Mouse (Mus musculus): ENCODE data around the gene Dnmbp. TPM values are rescaled to one million over a fixed set of nuclear protein-coding genes. Genes with fewer than 3 reads are reported as not detected.
"Not testable (repeated sequence)": the region's sequence is repeated elsewhere in the genome, so short reads cannot be mapped to it uniquely, and the experiment has no call there.

Dnmbp gene
- polyA plus RNA-seq, 1 experiment from 2014 or later: 14.8 TPM

DNA sequence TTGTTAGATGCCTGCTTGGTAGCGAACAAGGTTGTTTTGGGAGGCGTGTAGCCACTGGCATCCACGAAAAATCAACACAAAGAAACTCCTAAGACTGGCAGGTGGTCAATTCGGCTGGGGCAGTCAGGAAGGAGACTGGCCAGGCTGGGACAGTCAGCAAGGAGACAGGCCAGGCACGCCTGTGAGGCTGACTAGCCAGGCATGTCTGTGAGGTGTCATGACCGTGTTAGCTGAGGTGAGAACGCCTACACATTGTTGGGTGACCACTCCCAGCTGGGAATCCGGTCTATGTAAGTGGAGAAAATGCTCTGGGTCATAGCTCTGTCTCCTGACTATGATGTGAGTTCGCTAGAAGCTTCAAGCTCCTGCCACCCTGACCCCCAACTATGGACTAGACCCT lies 22.8 kb upstream of the Dnmbp start:
- no peak overlapping the region for H3K27ac ChIP-seq
- no peak for ATAC-seq (ENCODE audit: low FRiP score, low read depth)
- H3K4me1 ChIP-seq: no peaks in the 10 kb centered on the region
- H3K27me3 ChIP-seq (replicated peaks): no peaks in the 10 kb centered on the region
- WGBS: 68% methylated on average over 9 of the region's 9 CpGs
- no peak overlapping the region for H3K9ac ChIP-seq
- no peaks in the 10 kb centered on the region for H3K36me3 ChIP-seq
- H3K9me3 ChIP-seq: no peaks in the 10 kb centered on the region
- H3K4me3 ChIP-seq: no peak overlapping the region
- no peak overlapping the region for H3K4me2 ChIP-seq (replicated peaks)

DNA sequence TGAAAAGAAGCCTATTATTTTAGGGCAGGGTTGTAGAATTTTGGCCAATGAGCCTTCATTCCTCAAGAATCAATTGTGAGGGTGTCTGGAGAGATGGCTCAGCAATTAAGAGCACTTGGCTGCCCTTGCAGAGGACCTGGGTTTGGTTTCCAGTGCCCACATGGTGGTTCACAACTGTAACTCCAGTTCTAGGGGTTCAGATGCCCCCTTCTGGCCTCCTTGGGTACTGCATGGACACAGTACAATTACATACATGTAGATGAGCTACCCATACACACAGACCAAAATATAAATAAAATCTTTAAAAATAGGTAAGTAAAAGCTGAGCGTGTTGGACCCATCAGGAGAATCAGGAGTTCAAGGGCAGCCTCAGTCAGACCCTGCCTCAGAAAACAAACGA lies 21.2 kb upstream of the Dnmbp start:
- 85% methylated on average over 2 of the region's 2 CpGs for WGBS
- no peaks in the 10 kb centered on the region for H3K9me3 ChIP-seq
- ATAC-seq (ENCODE audit: low FRiP score, low read depth): no peak
- no peaks in the 10 kb centered on the region for H3K36me3 ChIP-seq
- no peak overlapping the region for H3K4me3 ChIP-seq
- no peak overlapping the region for H3K27ac ChIP-seq
- no peak overlapping the region for H3K9ac ChIP-seq
- H3K4me2 ChIP-seq (replicated peaks): no peak overlapping the region
- H3K4me1 ChIP-seq: no peaks in the 10 kb centered on the region
- no peaks in the 10 kb centered on the region for H3K27me3 ChIP-seq (replicated peaks)

DNA sequence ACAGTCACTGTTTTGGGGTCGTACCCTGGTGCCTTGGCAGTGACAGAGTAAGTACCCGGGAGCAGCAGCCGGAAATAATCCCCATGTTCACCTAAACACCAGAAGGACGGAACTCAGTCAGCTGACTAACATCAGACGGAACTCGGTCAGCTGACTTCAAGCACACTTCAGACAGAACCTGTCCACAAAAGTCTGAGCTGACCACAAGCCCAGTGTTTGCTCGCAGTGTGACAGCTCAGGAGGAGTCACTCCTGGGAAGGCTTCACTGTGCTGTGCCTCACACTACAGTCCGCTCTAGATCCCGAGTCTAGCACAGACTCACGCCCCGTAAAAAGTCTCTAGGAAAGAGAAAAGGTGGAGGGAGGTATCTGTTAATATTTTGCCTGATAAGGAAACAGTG lies 20.0 kb upstream of the Dnmbp start:
- no peak overlapping the region for H3K9ac ChIP-seq
- H3K4me2 ChIP-seq (replicated peaks): no peak overlapping the region
- no peaks in the 10 kb centered on the region for H3K9me3 ChIP-seq
- no peaks in the 10 kb centered on the region for H3K4me1 ChIP-seq
- WGBS: 87% methylated on average over 11 of the region's 11 CpGs
- no peaks in the 10 kb centered on the region for H3K27me3 ChIP-seq (replicated peaks)
- no peaks in the 10 kb centered on the region for H3K36me3 ChIP-seq
- no peak for ATAC-seq (ENCODE audit: low FRiP score, low read depth)
- H3K27ac ChIP-seq: no peak overlapping the region
- no peak overlapping the region for H3K4me3 ChIP-seq

DNA sequence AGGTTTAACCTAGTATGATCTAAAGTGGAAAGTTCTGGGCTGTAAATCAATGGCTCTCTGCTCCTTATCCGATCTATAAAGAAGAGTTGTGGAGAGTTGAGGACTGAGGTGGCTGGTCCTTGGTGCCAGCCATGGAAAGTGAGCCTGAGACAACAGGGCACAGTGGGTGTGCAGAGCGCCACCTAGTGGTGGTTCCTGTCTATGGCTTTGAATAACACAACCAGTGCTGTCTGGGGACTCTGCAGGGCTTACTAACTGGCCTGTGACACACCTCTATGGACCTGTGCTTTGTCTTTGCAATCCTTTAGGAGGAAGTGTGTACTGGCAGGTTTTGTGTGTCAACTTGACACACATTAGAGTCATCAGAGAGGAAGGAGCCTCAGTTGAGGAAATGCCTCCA lies 19.2 kb upstream of the Dnmbp start:
- no peak for ATAC-seq (ENCODE audit: low FRiP score, low read depth)
- H3K4me1 ChIP-seq: no peaks in the 10 kb centered on the region
- no peak overlapping the region for H3K4me3 ChIP-seq
- H3K9me3 ChIP-seq: no peaks in the 10 kb centered on the region
- WGBS: 18% methylated on average over 2 of the region's 2 CpGs
- H3K4me2 ChIP-seq (replicated peaks): no peak overlapping the region
- H3K9ac ChIP-seq: no peak overlapping the region
- no peak overlapping the region for H3K27ac ChIP-seq
- H3K36me3 ChIP-seq: no peaks in the 10 kb centered on the region
- H3K27me3 ChIP-seq (replicated peaks): no peaks in the 10 kb centered on the region

DNA sequence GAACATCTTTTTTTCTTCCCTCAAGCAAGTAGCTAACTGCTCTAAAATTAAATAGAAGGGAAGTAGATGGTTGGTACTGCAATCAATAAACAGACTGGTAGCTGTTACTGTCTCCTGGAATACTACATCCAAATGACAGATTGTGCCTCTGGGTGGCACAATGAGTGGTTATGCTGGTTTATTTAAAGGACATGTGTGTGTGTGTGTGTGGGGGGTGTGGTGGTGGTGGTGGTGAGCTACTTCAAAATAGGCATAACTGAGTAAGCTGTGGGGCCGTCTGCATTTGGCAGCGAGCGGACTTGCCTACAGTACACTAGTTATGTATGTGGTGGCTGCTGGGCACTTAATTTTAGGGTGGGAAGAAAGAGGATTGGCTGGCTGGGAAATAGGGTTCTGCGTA lies 17.9 kb upstream of the Dnmbp start:
- Histone ChIP-seq H3K27me3 (replicated peaks) (no peaks in the 10 kb centered on the region), H3K27ac (no peak overlapping the region), H3K4me1 (no peaks in the 10 kb centered on the region), H3K9ac (no peak overlapping the region), H3K36me3 (no peaks in the 10 kb centered on the region), H3K4me2 (replicated peaks) (no peak overlapping the region), H3K4me3 (no peak overlapping the region), H3K9me3 (no peaks in the 10 kb centered on the region)
- no peak for ATAC-seq (ENCODE audit: low FRiP score, low read depth)
- 88% methylated on average over 4 of the region's 4 CpGs for WGBS

DNA sequence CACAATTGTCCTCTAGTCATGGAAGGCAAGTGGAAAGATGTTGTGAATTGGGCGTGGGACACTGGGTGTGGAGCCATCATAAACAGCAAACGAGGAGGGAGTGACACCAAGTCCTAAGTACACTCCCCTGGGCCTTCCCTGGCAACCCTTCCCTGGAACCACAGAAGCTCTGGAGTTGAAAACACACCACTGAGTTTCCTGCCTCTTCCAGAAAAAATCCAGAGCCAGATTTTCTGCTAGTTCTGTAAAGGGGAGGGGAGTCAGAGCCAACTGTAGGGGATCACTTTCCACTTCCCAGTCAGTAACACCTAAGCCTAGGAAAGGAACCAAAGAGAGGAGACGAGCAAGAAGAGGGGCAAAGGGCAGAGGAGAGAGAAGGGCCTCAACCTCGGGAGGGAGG lies 17.4 kb upstream of the Dnmbp start:
- Histone ChIP-seq H3K4me2 (replicated peaks) (no peak overlapping the region), H3K27ac (no peak overlapping the region), H3K9me3 (no peaks in the 10 kb centered on the region), H3K4me3 (no peak overlapping the region), H3K36me3 (no peaks in the 10 kb centered on the region), H3K4me1 (no peaks in the 10 kb centered on the region), H3K9ac (no peak overlapping the region), H3K27me3 (replicated peaks) (no peaks in the 10 kb centered on the region)
- WGBS: 31% methylated on average over 4 of the region's 4 CpGs
- ATAC-seq (ENCODE audit: low FRiP score, low read depth): no peak

DNA sequence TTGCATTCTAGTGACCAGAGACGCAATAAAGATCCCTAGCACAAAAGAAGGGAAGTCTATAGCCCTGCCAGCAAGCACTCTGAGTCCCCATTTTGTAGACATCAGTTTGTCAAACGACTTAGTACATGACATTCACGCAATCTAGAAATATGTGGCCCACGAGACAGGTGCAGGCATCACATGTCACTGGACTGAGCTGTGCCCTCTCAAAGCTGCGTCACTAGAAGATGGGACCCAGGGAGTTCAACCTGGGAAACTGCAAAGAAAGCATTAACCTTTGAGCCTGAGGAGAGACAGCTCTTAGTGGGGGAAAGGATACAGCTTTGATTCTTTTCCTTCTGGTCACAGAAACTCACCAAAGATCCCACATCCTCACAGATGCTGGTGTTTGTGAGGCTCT lies 15.3 kb upstream of the Dnmbp start:
- H3K4me1 ChIP-seq: no peaks in the 10 kb centered on the region
- no peak overlapping the region for H3K27ac ChIP-seq
- no peak overlapping the region for H3K4me3 ChIP-seq
- no peak for ATAC-seq (ENCODE audit: low FRiP score, low read depth)
- no peaks in the 10 kb centered on the region for H3K36me3 ChIP-seq
- H3K27me3 ChIP-seq (replicated peaks): no peaks in the 10 kb centered on the region
- WGBS: 48% methylated on average over 5 of the region's 5 CpGs
- no peaks in the 10 kb centered on the region for H3K9me3 ChIP-seq
- no peak overlapping the region for H3K4me2 ChIP-seq (replicated peaks)
- H3K9ac ChIP-seq: no peak overlapping the region

DNA sequence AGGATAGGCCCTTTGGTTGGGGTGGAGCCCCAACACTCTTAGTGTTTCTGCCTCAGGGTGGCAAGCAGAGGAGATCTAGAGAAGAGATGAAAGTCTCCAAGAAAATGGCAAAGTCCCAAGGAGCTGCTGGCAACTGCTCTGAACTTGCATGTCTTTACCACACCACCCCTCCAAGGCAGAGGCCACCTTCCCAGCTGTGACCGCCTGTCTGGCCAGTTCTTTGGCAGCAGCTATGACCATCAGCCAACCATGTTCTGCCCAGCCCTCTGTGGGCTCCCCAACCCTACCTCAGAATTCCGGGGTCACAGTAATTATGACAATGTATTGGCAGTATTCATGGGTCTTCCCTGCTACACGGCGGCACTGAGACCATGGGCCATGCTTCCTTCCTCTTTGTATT lies 14.9 kb upstream of the Dnmbp start:
- Histone ChIP-seq H3K36me3 (no peaks in the 10 kb centered on the region), H3K27ac (no peak overlapping the region), H3K9ac (no peak overlapping the region), H3K4me1 (no peaks in the 10 kb centered on the region), H3K27me3 (replicated peaks) (no peaks in the 10 kb centered on the region), H3K4me2 (replicated peaks) (no peak overlapping the region), H3K9me3 (no peaks in the 10 kb centered on the region), H3K4me3 (no peak overlapping the region)
- 48% methylated on average over 4 of the region's 4 CpGs for WGBS
- ATAC-seq (ENCODE audit: low FRiP score, low read depth): no peak

DNA sequence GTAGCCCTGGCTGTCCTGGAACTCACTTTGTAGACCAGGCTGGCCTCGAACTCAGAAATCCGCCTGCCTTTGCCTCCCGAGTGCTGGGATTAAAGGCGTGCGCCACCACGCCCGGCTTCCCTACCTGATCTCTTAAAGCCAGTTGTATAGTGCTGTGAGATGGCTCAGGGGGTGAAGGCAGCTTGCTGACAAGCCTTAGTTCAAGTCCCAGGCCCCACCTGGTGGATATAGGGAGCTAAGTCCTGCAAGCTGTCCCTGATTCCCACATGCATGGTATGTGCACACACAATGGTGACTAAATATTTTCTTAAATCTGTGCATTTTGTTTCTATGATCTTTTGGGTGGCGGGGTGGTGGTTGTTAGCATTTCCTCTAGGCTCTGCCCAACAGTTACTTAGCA lies 12.9 kb upstream of the Dnmbp start:
- not testable (repeated sequence) for ATAC-seq (ENCODE audit: low FRiP score, low read depth); H3K9me3 ChIP-seq; H3K36me3 ChIP-seq; H3K4me2 ChIP-seq (replicated peaks); H3K4me1 ChIP-seq; H3K27ac ChIP-seq; H3K4me3 ChIP-seq; H3K9ac ChIP-seq; H3K27me3 ChIP-seq (replicated peaks)
- 92% methylated on average over 8 of the region's 8 CpGs for WGBS

DNA sequence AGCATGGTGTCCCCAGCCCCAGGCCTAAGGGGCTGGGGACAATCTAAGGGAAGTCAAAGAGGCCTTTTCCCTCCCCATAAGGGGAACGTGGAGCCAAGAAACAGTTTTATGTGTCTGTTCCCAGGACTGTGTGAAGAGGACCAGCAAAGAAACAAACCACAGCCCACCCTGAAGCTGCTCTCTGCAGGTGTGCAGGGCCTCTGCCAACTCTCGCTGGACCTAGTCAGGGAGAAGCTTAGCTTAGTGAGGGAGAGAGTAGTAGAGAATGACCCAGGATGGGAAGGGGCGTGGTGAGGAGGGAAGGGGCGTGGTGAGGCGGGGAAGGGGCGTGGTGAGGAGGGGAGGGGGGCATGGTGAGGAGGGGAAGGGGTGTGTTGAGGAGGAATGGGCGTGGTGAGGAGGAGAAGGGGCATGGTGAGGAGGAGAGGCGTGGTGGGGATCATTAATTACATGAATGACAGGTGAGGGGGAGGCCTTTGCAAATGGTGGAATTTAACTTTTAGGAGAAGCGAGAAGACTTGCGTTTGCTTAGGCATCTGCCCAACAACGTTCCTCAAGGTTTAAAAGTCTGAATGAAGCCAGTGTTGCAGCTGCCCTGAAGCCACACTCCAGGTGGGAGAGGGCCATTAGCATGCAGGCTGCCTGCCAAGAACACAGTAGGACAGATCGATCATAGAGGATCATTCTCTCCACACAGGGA lies 9.3 kb upstream of the Dnmbp start:
- Histone ChIP-seq H3K36me3 (no peaks in the 10 kb centered on the region), H3K4me2 (replicated peaks) (peak overlapping the region; percentile 28)

DNA sequence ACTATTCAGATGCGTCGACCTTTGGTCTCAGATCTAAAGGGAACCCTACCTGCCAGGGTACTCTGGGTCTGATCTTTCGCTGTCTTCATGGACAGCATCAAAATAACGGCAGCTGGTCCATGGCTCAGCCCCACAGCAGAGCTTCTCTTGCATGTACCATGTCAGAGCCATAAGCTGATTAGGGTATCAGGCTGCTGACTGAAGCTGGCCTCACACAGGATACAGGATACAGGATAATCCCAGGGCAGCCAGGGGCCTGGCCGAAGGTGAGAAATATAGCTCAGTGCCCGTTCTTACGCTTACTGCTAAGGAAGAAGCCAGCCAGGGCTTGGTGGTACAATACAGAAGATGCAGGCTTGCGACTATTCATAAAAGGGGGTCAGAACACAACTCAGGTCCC lies 4.6 kb upstream of the Dnmbp start:
- 89% methylated on average over 8 of the region's 8 CpGs for WGBS
- ATAC-seq (ENCODE audit: low FRiP score, low read depth): no peak

More for the DNA sequence above, 9.3 kb upstream of the Dnmbp start:
- Histone ChIP-seq H3K27me3 (replicated peaks) (no peaks in the 10 kb centered on the region), H3K4me1 (peaks cover 8% of the 10 kb centered on the region; the same call in 1 of the 2 replicates), H3K9me3 (no peaks in the 10 kb centered on the region), H3K4me3 (no peak overlapping the region), H3K27ac (no peak overlapping the region), H3K9ac (no peak overlapping the region)
- ATAC-seq (ENCODE audit: low FRiP score, low read depth): 0 out of 2 replicates have a peak, but pooled peaks have one; percentile 29
- WGBS: 2% methylated on average over 12 of the region's 12 CpGs

DNA sequence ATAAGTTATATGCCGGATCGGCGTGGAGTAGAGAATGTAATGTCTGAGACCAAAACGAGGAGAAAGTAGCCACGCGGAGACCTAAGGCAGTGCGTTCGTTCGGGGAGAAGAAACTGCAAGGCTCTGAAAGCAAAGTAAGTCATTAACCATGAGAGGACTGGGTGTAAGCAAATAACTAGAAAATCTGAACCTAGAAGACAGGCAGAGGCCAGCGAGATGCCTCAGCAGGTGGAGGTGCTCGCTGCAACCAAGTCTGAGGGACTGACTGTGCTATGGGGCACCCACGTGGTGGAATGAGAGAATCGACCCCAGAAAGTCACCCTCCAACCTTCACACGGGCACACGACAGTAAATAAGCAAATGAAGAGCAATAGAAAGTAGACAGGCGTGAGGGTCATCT lies 3.1 kb upstream of the Dnmbp start:
- Histone ChIP-seq H3K27me3 (replicated peaks) (no peaks in the 10 kb centered on the region), H3K36me3 (no peaks in the 10 kb centered on the region), H3K27ac (no peak overlapping the region), H3K9ac (no peak overlapping the region), H3K4me2 (replicated peaks) (no peak overlapping the region), H3K4me1 (peaks cover 9% of the 10 kb centered on the region), H3K4me3 (no peak overlapping the region), H3K9me3 (no peaks in the 10 kb centered on the region)
- WGBS: 74% methylated on average over 16 of the region's 16 CpGs
- no peak for ATAC-seq (ENCODE audit: low FRiP score, low read depth)

More for the DNA sequence above, 4.6 kb upstream of the Dnmbp start:
- Histone ChIP-seq H3K27ac (no peak overlapping the region), H3K27me3 (replicated peaks) (no peaks in the 10 kb centered on the region), H3K9ac (no peak overlapping the region), H3K4me3 (no peak overlapping the region), H3K9me3 (no peaks in the 10 kb centered on the region), H3K36me3 (no peaks in the 10 kb centered on the region), H3K4me1 (peaks cover 9% of the 10 kb centered on the region), H3K4me2 (replicated peaks) (no peak overlapping the region)

DNA sequence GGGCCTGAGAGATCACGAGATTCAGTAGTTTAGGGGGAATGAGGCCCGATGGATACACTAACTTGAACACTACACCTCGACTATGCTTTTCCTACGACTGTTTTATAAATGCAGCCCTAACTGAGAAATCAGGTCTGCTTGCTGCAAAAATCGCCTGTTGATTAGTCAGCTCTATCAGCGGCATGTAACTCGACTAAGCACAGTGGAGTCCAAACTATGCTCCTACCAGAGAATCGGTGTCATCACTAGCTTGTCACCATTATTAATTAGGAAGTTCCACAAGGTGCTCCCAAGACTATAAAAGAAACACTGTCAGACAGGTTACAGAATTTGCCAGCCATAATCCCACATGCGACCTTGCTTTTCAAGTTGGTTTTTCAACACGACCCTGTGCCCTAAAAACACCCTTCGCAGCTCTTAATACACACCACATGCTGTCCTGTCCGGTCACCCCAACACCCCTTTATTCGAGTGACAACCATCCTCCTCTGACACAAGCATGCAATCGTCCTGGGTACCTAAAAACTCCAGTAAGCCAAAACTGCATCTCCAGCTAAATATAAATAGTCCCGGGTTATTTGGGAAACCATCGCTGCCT lies 721 bp downstream of the Dnmbp start:
- Histone ChIP-seq H3K27me3 (replicated peaks) (no peaks in the 10 kb centered on the region), H3K4me3 (peak overlapping the region; percentile 82), H3K27ac (no peak overlapping the region), H3K9ac (peak overlapping the region; percentile 87), H3K9me3 (no peaks in the 10 kb centered on the region), H3K36me3 (no peaks in the 10 kb centered on the region), H3K4me2 (replicated peaks) (peak overlapping the region; percentile 86), H3K4me1 (peaks cover 9% of the 10 kb centered on the region)
- ATAC-seq (ENCODE audit: low FRiP score, low read depth): peak; percentile 37; the same call in 1 of the 2 replicates
- 33% methylated on average over 16 of the region's 16 CpGs for WGBS

All from neural tube, embryonic 12.5 days (tissue).